Mouse (Mus musculus): ENCODE data around the gene Gprasp1. TPM values are rescaled to one million over a fixed set of nuclear protein-coding genes. Genes with fewer than 3 reads are reported as not detected.
A peak's percentile ranks its signal among the peaks of the same experiment; 100 is the strongest.
"Not testable (repeated sequence)": the region's sequence is repeated elsewhere in the genome, so short reads cannot be mapped to it uniquely, and the experiment has no call there.

Gprasp1 gene
- polyA plus RNA-seq, 1 experiment from 2014 or later, result 73.2 TPM

GRCm38 (mm10) chrX:135768043-135768548, 25.6 kb downstream of the Gprasp1 start:
- no peaks in the 10 kb centered on the region for H3K4me1 ChIP-seq (replicated peaks)
- no peaks in the 10 kb centered on the region for H3K36me3 ChIP-seq
- ATAC-seq (ENCODE audit: insufficient number of reproducible peaks, insufficient read depth, low FRiP score, low TSS enrichment, low read depth), result no peak
- H3K4me2 ChIP-seq, result no peak overlapping the region
- no peaks in the 10 kb centered on the region for H3K9me3 ChIP-seq
- peaks cover 6% of the 10 kb centered on the region; the same call in 1 of the 2 replicates for H3K27me3 ChIP-seq
- 71% methylated on average over 2 of the region's 3 CpGs for WGBS
- no peak overlapping the region for H3K9ac ChIP-seq (replicated peaks)
- no peak overlapping the region for H3K4me3 ChIP-seq (replicated peaks)
- H3K27ac ChIP-seq, result no peak overlapping the region

GRCm38 (mm10) chrX:135768565-135768964, 26.0 kb downstream of the Gprasp1 start:
- no peak overlapping the region for H3K4me2 ChIP-seq
- H3K36me3 ChIP-seq, result no peaks in the 10 kb centered on the region
- no peaks in the 10 kb centered on the region for H3K4me1 ChIP-seq (replicated peaks)
- no peak overlapping the region for H3K27ac ChIP-seq
- no peak overlapping the region for H3K4me3 ChIP-seq (replicated peaks)
- H3K9me3 ChIP-seq, result no peaks in the 10 kb centered on the region
- no peak for ATAC-seq (ENCODE audit: insufficient number of reproducible peaks, insufficient read depth, low FRiP score, low TSS enrichment, low read depth)
- peaks cover 6% of the 10 kb centered on the region; the same call in 1 of the 2 replicates for H3K27me3 ChIP-seq
- H3K9ac ChIP-seq (replicated peaks), result no peak overlapping the region
- WGBS, result 79% methylated on average over 2 of the region's 2 CpGs

GRCm38 (mm10) chrX:135791536-135791935, 49.0 kb downstream of the Gprasp1 start:
- Histone ChIP-seq H3K4me1 (replicated peaks) (no peaks in the 10 kb centered on the region), H3K4me3 (replicated peaks) (no peak overlapping the region), H3K36me3 (no peaks in the 10 kb centered on the region), H3K27ac (no peak overlapping the region), H3K27me3 (peaks cover 11% of the 10 kb centered on the region), H3K9me3 (no peaks in the 10 kb centered on the region), H3K4me2 (no peak overlapping the region), H3K9ac (replicated peaks) (no peak overlapping the region)
- no peak for ATAC-seq (ENCODE audit: insufficient number of reproducible peaks, insufficient read depth, low FRiP score, low TSS enrichment, low read depth)

GRCm38 (mm10) chrX:135792326-135792725, 49.8 kb downstream of the Gprasp1 start:
- Histone ChIP-seq H3K27me3 (peaks cover 11% of the 10 kb centered on the region), H3K4me2 (no peak overlapping the region), H3K36me3 (no peaks in the 10 kb centered on the region), H3K27ac (no peak overlapping the region), H3K9ac (replicated peaks) (no peak overlapping the region), H3K4me1 (replicated peaks) (no peaks in the 10 kb centered on the region), H3K9me3 (no peaks in the 10 kb centered on the region), H3K4me3 (replicated peaks) (no peak overlapping the region)
- WGBS, result 62% methylated on average over 6 of the region's 6 CpGs
- ATAC-seq (ENCODE audit: insufficient number of reproducible peaks, insufficient read depth, low FRiP score, low TSS enrichment, low read depth), result no peak

GRCm38 (mm10) chrX:135795591-135796304, 53.2 kb downstream of the Gprasp1 start:
- Histone ChIP-seq H3K27ac (0 out of 2 replicates have a peak overlapping the region, but pooled peaks have one; percentile 47), H3K27me3 (peaks cover 20% of the 10 kb centered on the region), H3K36me3 (peaks cover 20% of the 10 kb centered on the region), H3K9ac (replicated peaks) (peak overlapping the region; percentile 61), H3K4me3 (replicated peaks) (peak overlapping the region; percentile 57), H3K4me2 (peak overlapping the region; percentile 59)
- H3K4me1 ChIP-seq (replicated peaks); H3K9me3 ChIP-seq: not testable (repeated sequence)
- 13% methylated on average over 25 of the region's 27 CpGs for WGBS
- ATAC-seq (ENCODE audit: insufficient number of reproducible peaks, insufficient read depth, low FRiP score, low TSS enrichment, low read depth), result peak; percentile 91

- Histone ChIP-seq H3K36me3 (peaks cover 26% of the 10 kb centered on the region), H3K9ac (replicated peaks) (peak overlapping the region; percentile 61), H3K27me3 (peaks cover 19% of the 10 kb centered on the region), H3K27ac (0 out of 2 replicates have a peak overlapping the region, but pooled peaks have one; percentile 50), H3K4me2 (peak overlapping the region; percentile 59), H3K4me3 (replicated peaks) (peak overlapping the region; percentile 57)
- H3K4me1 ChIP-seq (replicated peaks); H3K9me3 ChIP-seq: not testable (repeated sequence)
- WGBS, result 20% methylated on average over 24 of the region's 26 CpGs
- peak; percentile 71 for ATAC-seq (ENCODE audit: insufficient number of reproducible peaks, insufficient read depth, low FRiP score, low TSS enrichment, low read depth)
Observed at GRCm38 (mm10) chrX:135796305-135797211, 54.0 kb downstream of the Gprasp1 start.

- H3K4me1 ChIP-seq (replicated peaks); ATAC-seq (ENCODE audit: insufficient number of reproducible peaks, insufficient read depth, low FRiP score, low TSS enrichment, low read depth): not testable (repeated sequence)
- 0 out of 2 replicates have a peak within 1 kb of the TSS, but pooled peaks have one; percentile 50 for H3K27ac ChIP-seq
Observed at GRCm38 (mm10) chrX:135797212-135797644, 54.7 kb downstream of the Gprasp1 start, which contains the start of gene Bhlhb9. Gene Bhlhb9, plus strand, starts transcription at chrX:135797594.

GRCm38 (mm10) chrX:135804149-135804548, 61.6 kb downstream of the Gprasp1 start:
- no peaks in the 10 kb centered on the region for H3K9me3 ChIP-seq
- H3K27ac ChIP-seq, result no peak overlapping the region
- no peak for ATAC-seq (ENCODE audit: insufficient number of reproducible peaks, insufficient read depth, low FRiP score, low TSS enrichment, low read depth)
- no peak overlapping the region for H3K4me3 ChIP-seq (replicated peaks)
- peaks cover 22% of the 10 kb centered on the region for H3K36me3 ChIP-seq
- no peaks in the 10 kb centered on the region for H3K4me1 ChIP-seq (replicated peaks)
- peaks cover 20% of the 10 kb centered on the region; the same call in 1 of the 2 replicates for H3K27me3 ChIP-seq
- no peak overlapping the region for H3K4me2 ChIP-seq
- 91% methylated on average over 3 of the region's 3 CpGs for WGBS
- no peak overlapping the region for H3K9ac ChIP-seq (replicated peaks)

More at GRCm38 (mm10) chrX:135797212-135797644, 54.7 kb downstream of the Gprasp1 start, which contains the start of gene Bhlhb9:
- Histone ChIP-seq H3K4me2 (peak within 1 kb of the TSS; percentile 59), H3K4me3 (replicated peaks) (peak within 1 kb of the TSS; percentile 57), H3K27me3 (peaks cover 23% of the 10 kb centered on the region), H3K36me3 (peaks cover 26% of the 10 kb centered on the region), H3K9ac (replicated peaks) (peak within 1 kb of the TSS; percentile 61)
- not testable (repeated sequence) for H3K9me3 ChIP-seq
- 14% methylated on average over 4 of the region's 5 CpGs for WGBS

GRCm38 (mm10) chrX:135805780-135806179, 63.2 kb downstream of the Gprasp1 start:
- no peak for ATAC-seq (ENCODE audit: insufficient number of reproducible peaks, insufficient read depth, low FRiP score, low TSS enrichment, low read depth)
- no peak overlapping the region for H3K9ac ChIP-seq (replicated peaks)
- WGBS, result 17% methylated on average over 1 of the region's 1 CpGs

GRCm38 (mm10) chrX:135835896-135836295, 93.4 kb downstream of the Gprasp1 start:
- H3K9ac ChIP-seq (replicated peaks); H3K36me3 ChIP-seq; H3K4me1 ChIP-seq (replicated peaks); ATAC-seq (ENCODE audit: insufficient number of reproducible peaks, insufficient read depth, low FRiP score, low TSS enrichment, low read depth); H3K4me3 ChIP-seq (replicated peaks); H3K27me3 ChIP-seq; H3K27ac ChIP-seq; H3K9me3 ChIP-seq; H3K4me2 ChIP-seq: not testable (repeated sequence)
- WGBS, result 46% methylated on average over 1 of the region's 1 CpGs

More at GRCm38 (mm10) chrX:135805780-135806179, 63.2 kb downstream of the Gprasp1 start:
- Histone ChIP-seq H3K9me3 (no peaks in the 10 kb centered on the region), H3K36me3 (0 out of 2 replicates have a peak, but pooled peaks cover 6% of the 10 kb centered on the region), H3K27me3 (peaks cover 8% of the 10 kb centered on the region; the same call in 1 of the 2 replicates), H3K4me2 (no peak overlapping the region), H3K4me3 (replicated peaks) (no peak overlapping the region), H3K4me1 (replicated peaks) (no peaks in the 10 kb centered on the region), H3K27ac (no peak overlapping the region)

- peaks cover 10% of the 10 kb centered on the region for H3K27me3 ChIP-seq
- H3K27ac ChIP-seq, result no peak overlapping the region
- no peak overlapping the region for H3K9ac ChIP-seq (replicated peaks)
- H3K4me1 ChIP-seq (replicated peaks), result no peaks in the 10 kb centered on the region
- ATAC-seq (ENCODE audit: insufficient number of reproducible peaks, insufficient read depth, low FRiP score, low TSS enrichment, low read depth), result no peak
- H3K36me3 ChIP-seq, result 0 out of 2 replicates have a peak, but pooled peaks cover 7% of the 10 kb centered on the region
- H3K4me2 ChIP-seq, result no peak overlapping the region
- WGBS, result 74% methylated on average over 2 of the region's 2 CpGs
- no peaks in the 10 kb centered on the region for H3K9me3 ChIP-seq
- no peak overlapping the region for H3K4me3 ChIP-seq (replicated peaks)
Observed at GRCm38 (mm10) chrX:135837896-135838295, 95.4 kb downstream of the Gprasp1 start.
